Mouse (Mus musculus) heart, adult 9 months (tissue): ENCODE measurements around the gene Fxyd4.

Experiments
- DNase-seq, 2 experiments: peaks; one replicate each; pipeline ENCODE4 v3.0.0; 2022; ENCODE audit warnings: low spot score in 2 of 2

The Fxyd4 gene

DNA sequence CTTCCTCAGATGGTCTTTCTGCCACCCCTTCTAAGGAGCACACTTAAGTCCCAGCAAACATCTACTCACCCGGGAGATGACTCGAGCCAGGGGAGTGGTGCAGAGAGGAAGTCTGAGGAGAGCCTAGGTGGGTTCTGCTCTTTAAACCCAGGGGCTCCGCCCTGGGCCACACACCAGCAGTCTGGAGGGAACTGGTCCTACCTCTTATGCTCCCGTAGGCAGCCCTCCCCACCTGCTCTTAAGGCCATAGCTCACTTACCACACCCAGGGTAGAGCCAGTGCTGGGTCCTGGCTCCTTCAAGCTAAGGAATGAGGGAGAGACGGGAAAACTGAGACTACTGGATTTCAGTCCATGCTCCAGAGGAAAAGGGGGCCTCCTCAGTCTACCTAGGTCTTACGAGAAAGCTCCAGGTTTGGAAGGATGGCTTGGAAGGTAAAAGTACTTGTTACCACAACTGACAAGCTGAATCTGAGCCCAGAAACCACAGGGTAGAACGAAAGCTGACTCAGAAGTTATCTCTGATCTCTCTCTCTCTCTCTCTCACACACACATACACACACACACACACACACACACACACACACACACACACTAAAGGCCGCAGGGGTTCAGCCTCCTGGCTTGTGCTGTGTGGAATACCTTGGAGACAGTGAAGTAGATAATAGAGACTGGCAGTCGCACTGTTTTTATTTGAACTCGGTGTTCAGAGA lies at the start of gene Fxyd4:
Fxyd4 (minus strand) TSS at position 471 of the 711 bp plus-strand sequence.
- DNase-seq = no peak

DNA sequence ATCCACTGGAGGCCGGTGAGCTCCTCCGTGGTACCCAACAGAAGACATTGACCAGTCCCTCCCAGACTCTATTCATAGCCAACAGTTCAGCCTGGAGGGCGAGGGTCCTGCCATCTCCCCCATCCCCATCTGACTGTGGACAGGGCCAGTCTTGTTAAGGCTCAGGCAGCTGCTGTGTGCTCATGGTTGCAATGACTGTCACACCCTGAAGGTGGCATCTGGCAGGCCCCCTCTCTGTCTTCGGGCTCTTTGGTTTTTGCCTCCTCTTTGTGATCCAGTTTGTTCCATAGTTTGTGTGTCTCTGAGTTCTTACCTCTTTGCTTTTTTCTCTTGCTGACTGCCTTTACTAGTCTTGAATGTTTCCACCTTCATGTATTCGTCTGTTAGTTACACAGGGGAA lies 49.7 kb upstream of the Fxyd4 start:
- DNase-seq = no peak

- no peak for DNase-seq
Observed at GRCm38 (mm10) chr6:117966729-117967128, 29.2 kb upstream of the Fxyd4 start.

- no peak for DNase-seq
Observed at GRCm38 (mm10) chr6:117963201-117963600, 25.7 kb upstream of the Fxyd4 start.

DNA sequence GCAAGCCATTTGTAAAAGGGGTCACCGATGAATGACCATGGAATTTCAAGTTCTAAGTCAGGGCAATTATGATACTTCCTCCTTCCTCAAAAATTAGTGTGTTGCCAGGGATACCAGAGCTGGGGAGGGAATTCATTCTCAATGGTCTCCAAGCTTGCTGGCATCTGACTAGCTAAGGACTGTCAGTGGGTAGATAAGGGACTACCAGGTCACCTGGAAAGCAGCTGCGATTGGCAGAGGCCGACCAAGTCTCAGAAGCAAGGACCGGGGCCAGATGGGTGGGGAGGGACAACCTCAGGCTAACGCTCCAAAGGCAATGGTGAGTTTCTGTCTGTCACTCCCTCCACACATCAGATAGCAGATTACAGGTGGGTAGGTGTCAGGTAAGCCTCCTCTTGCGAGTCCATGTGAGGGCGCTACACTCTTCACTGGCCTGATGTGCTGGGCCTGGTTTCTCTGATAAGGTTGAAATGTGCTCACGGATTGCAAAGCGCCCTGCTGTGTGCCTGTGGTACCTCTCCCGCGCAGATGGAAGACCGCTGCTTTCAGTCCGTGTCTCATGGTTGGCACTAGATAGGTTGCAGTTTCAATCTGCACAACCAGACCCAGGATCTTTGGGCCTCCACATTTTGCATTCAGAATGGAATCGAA lies 19.5 kb upstream of the Fxyd4 start:
- DNase-seq = no peak

DNA sequence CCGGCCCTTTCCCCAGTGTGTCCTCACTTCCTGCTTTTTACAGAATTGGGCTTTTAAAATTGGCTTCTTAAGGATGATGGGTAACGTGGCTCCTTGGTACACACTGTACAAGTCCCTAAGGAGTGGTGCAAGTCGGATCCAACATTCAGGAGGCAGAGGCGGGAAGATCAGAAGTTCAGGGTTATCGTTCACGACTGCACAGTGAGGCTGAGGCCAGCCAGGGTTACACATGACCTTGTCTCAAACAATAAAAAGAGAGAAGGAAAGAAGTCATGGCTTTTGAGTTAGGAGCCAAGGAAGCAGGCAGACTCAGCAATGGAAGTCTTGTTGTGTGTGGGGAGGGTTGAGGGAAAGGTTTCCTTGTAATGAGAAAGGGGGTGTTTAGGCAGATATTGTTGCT lies 18.7 kb upstream of the Fxyd4 start:
- DNase-seq = no peak

GRCm38 (mm10) chr6:117952330-117952729 lies 14.8 kb upstream of the Fxyd4 start:
- no peak for DNase-seq

DNA sequence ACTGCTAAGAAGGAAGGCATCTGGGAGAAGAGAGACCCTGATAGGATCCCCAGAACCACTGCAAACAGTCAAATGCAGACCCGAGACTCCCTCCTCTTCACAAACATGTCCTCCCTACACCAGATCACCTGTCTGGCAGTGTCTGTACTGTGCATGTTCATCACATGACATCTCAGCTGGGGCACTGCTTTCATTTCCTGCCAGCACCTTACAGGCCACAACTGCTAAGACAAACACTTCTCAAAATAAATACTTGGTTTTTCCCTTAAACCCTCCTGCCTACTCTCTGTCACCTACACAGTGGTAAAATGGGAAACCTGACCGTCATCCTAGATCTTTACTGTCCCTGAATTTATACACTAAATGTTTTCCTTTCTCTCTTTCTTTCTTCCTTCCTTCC lies 6.4 kb upstream of the Fxyd4 start:
- DNase-seq = no peak

DNA sequence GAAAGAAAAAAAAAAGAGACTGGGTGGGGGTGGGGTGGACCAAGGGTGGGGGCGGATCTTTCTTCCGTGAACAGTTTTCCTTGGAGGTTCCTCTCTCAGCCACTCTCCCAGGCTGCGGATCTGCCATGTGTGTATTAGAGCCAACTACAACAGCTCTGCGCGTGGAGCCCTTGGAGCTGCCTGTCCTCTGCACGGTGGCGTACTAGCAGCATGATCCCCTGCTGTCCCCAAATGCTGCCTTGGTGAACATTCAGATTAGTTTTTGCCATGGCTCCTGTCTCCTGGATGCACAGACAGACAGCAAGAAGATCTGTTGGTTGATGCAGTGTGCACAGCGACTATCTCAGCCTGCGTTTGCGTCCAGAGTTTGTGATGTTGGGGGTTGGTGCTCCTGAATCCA lies 5.3 kb upstream of the Fxyd4 start:
- DNase-seq = no peak

GRCm38 (mm10) chr6:117938951-117939350 lies 1.5 kb upstream of the Fxyd4 start:
- DNase-seq = no peak

DNA sequence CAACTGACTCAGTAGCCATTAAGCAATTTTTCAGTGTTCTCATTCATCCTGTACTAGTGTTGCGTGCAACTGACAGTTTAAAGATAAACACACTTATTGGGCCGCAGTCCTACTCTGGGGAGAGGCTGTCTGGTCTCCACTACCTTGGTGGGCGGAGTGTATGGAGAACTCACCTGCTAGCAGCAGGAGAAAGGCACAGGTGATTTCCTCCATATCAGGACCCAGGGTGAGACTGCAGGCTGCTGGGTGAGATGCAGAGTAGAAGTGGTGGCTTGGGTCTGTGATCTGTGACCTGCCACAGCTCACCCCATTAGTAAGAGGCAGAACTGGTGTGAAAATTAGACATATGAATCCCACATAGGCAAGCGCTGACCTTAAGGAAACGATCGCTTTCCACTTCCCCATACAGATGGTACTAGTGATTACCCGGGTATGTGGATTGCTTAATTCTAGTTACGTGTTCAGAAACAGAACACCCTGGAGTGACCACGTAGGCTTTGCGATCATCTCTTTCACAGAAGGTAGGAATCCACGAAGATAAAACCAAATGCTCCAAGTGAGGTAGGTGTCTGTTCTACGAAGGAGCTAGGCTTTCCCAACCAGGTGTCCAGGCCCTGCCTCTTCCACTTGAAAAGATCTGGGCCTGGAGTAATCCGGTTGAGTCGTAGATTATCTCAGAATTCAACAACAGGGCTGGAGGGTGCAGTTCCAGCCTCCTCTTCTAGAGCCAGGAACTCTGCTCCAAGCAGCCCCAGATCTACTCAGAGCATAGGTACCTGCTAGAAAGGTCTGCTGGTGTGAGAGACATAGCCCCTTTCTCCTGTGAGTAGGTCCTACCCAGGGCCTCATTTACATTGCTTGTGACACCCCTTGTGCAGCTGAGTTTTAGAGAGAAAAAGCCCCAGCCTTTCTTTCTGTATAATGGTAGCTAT lies 1.5 kb downstream of the Fxyd4 start:
- no peak for DNase-seq

GRCm38 (mm10) chr6:117934301-117934700 lies 3.2 kb downstream of the Fxyd4 start:
- no peak for DNase-seq

DNA sequence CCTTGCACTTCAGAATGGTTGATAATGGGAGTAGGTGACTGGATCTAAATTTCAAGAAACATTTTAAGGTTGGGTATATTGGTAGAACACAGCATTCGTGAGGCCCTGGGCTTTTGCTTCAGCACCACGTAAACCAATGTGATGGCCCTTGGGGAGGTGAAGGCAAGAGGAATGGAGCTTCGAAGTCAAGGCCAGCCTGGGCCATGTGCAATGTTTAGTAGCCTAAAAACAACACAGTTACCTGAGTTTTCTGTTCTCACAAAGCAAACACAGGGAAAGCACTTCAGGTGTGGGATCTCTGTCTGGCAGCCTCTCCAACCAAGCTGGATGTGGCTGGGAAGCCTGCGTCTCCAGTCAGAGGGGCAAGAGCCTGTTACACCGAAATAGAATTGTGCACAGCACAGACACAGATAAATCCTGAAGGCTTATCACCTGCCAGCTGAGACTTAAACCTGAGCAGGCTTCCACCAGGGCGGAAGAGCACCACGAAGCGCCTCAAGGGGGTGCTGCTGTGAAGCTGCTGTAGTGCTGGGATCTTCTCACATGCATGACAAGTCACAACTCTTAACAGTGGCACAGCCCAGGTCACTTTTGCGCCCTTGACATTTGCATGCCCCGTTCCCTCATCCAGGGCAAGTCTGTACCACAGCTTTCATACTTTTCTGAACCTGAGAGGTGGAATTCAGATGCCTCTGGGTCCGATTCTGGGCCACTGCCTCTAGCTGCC lies 5.0 kb downstream of the Fxyd4 start:
- no peak for DNase-seq

DNA sequence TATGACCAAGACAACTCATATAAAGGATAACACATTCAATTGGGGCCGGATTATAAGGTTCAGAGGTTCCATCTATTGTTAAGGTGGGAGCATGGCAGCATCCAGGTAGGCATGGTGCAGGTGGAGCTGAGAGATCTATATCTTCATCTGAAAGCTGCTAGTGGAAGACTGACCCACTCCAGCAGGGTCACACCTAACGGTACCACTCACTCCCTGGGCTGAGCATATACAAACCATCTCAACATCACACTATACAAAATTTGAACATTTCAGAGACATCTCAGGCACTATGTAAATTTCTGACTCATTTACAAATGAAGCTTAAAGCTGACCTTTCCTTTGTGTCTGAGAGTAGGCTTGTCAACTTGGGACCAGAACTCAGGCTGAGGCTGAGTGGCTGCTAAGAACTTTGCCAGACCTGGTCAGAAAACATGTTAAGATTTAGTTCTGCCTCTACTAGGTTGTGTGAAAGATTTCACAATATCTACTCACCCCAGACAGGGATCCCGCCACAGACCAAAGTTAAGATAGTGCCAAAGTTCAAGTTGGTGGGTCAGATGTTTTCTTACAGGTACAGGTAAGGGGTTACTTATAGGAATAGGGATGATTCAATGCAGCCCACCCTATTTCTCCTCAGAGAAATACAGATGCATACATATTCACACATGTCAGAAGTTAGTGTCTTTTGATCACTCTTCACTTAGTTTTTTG lies 7.4 kb downstream of the Fxyd4 start:
- DNase-seq = no peak

GRCm38 (mm10) chr6:117928746-117929145 lies 8.7 kb downstream of the Fxyd4 start:
- DNase-seq = no peak

DNA sequence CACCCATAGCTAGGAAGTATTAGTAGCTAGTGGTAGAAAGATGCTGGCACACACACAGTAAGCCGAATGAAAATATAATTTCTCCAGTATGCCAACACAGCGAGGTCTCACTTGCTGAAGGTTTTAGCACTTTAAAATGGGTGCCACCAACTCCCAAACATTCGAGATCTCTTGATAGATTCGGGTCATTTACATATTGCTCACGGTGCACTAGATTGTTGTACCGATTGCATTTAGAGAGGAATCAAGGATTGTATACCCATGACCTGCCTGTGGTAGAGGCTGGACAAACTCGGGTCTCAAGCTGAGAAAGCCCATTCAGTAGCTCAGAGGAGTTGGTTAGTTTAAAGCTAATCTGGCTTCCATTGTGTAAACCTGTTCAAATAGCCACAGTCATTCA lies 9.5 kb downstream of the Fxyd4 start:
- DNase-seq = no peak

GRCm38 (mm10) chr6:117926871-117927491 lies 10.5 kb downstream of the Fxyd4 start:
- DNase-seq = no peak

DNA sequence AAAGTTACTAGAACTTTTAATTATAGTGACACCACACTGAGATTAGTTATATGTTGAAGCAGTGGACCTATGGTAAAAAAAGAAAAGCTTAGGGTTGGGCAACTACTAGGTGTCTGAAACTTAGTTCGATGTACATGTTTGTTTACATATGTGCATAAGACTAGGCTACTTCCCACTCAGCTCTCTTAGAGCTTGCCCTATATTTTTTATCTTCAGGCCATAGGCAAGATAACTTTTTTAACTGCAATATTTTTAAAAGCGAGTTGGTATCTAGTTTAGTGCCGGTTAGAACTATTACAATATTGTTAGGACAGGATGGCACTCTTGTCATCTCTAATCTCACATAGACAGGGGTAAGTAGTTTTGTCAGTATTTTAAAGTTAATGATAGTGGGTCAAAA lies 15.5 kb downstream of the Fxyd4 start:
- no peak for DNase-seq

DNA sequence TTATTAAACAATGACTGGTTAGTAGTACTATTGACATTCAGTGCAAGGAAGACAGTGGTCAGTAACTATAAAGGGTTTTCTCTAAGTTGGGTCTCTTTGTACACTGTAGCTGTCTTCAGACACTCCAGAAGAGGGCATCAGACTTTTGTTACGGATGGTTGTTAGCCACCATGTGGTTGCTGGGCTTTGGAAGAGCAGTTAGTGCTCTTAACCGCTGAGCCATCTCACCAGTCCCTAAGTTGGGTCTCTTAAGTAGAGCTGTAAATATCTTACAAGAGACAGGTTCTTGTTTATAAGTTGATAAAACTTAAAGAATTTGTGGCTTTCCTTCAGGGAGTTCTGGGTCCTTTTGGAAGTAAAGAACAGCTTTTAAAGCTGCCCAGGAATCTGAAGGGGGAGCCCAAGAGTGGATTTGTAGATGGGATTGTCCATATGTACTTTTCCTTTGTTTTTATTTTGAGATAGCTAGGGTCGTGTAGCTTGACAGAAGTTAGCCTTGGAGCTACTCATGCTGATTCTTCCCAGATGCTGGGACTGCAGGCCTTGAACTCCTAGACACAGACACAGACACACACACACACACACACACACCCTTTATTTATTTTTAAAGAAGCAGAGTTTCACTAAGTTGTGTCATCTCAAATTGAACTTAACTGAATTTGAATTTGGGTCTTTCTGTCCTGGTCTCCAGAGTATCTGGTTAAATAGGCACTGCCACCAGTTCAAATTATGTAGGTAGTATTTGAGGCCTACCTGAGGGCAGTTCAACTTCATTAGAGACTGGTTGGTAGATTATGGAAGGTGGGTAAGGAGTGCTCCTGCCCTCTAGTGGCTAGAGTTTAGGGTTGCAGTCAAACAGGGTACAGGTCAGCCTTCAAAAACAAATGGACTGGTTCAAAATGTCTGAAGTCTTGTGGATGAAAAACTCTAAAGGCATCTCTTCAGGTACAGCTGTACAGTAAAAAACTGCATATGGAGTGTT lies 16.5 kb downstream of the Fxyd4 start:
- DNase-seq = peak; percentile 24 to 35

GRCm38 (mm10) chr6:117918043-117918442 lies 19.4 kb downstream of the Fxyd4 start:
- DNase-seq = no peak
